Mouse (Mus musculus): ENCODE data around the gene Lnx2.

GRCm38 (mm10) chr5:147049544-147050209 is 26.7 kb downstream of the Lnx2 start:
- TF ChIP-seq CTCF (IDR thresholded peaks at IDR 0.05; ENCODE audit: control insufficient read depth, insufficient read depth, insufficient read length) (no peak), MYOG (IDR thresholded peaks at IDR 0.05; ENCODE audit: control insufficient read depth, extremely low read depth, insufficient read length) (no peak), USF1 (IDR thresholded peaks at IDR 0.05; ENCODE audit: low read depth) (no peak)

Measured in C2C12 (cell line).